Mouse (Mus musculus): ENCODE results near the gene 1700016C15Rik. TPM values are rescaled to one million over a fixed set of nuclear protein-coding genes. Genes with fewer than 3 reads are reported as not detected.

Gene 1700016C15Rik
- polyA plus RNA-seq, 1 experiment from 2014 or later: not detected

GRCm38 (mm10) chr1:177703147-177703807, 26.3 kb upstream of the 1700016C15Rik start:
- Histone ChIP-seq H3K27me3 (replicated peaks) (no peaks in the 10 kb centered on the region; the same call in 1 of the 2 replicates), H3K4me3 (0 out of 2 replicates have a peak overlapping the region, but pooled peaks have one; percentile 59), H3K4me1 (peaks cover 5% of the 10 kb centered on the region), H3K4me2 (peak overlapping the region; percentile 93), H3K36me3 (no peaks in the 10 kb centered on the region), H3K27ac (replicated peaks) (no peak overlapping the region), H3K9ac (no peak overlapping the region), H3K9me3 (no peaks in the 10 kb centered on the region)
- 41% methylated on average over 6 of the region's 6 CpGs for WGBS
- ATAC-seq (ENCODE audit: extremely low read depth, insufficient number of reproducible peaks, low FRiP score, low TSS enrichment): no peak

- Histone ChIP-seq H3K4me2 (no peak overlapping the region), H3K9me3 (peaks cover 7% of the 10 kb centered on the region; the same call in 1 of the 2 replicates), H3K36me3 (no peaks in the 10 kb centered on the region), H3K4me3 (no peak overlapping the region), H3K4me1 (peaks cover 14% of the 10 kb centered on the region), H3K27me3 (replicated peaks) (no peaks in the 10 kb centered on the region; the same call in 1 of the 2 replicates), H3K9ac (no peak overlapping the region), H3K27ac (replicated peaks) (no peak overlapping the region)
- WGBS: 43% methylated on average over 2 of the region's 2 CpGs
- no peak for ATAC-seq (ENCODE audit: extremely low read depth, insufficient number of reproducible peaks, low FRiP score, low TSS enrichment)
These were observed 24.4 kb upstream of the 1700016C15Rik start for GRCm38 (mm10) chr1:177705204-177705603.

GRCm38 (mm10) chr1:177707571-177707970, 22.0 kb upstream of the 1700016C15Rik start:
- Histone ChIP-seq H3K4me1 (peaks cover 10% of the 10 kb centered on the region), H3K4me3 (no peak overlapping the region), H3K27me3 (replicated peaks) (no peaks in the 10 kb centered on the region; the same call in 1 of the 2 replicates), H3K36me3 (no peaks in the 10 kb centered on the region), H3K4me2 (no peak overlapping the region), H3K27ac (replicated peaks) (no peak overlapping the region), H3K9ac (no peak overlapping the region), H3K9me3 (peaks cover 7% of the 10 kb centered on the region; the same call in 1 of the 2 replicates)
- ATAC-seq (ENCODE audit: extremely low read depth, insufficient number of reproducible peaks, low FRiP score, low TSS enrichment): no peak
- WGBS: 85% methylated on average over 1 of the region's 1 CpGs

GRCm38 (mm10) chr1:177708583-177709055, 21.0 kb upstream of the 1700016C15Rik start:
- Histone ChIP-seq H3K27ac (replicated peaks) (peak overlapping the region; percentile 64), H3K9ac (no peak overlapping the region), H3K9me3 (peaks cover 7% of the 10 kb centered on the region; the same call in 1 of the 2 replicates), H3K27me3 (replicated peaks) (no peaks in the 10 kb centered on the region; the same call in 1 of the 2 replicates), H3K4me1 (peaks cover 10% of the 10 kb centered on the region), H3K4me2 (no peak overlapping the region), H3K36me3 (no peaks in the 10 kb centered on the region), H3K4me3 (no peak overlapping the region)
- no peak for ATAC-seq (ENCODE audit: extremely low read depth, insufficient number of reproducible peaks, low FRiP score, low TSS enrichment)
- 39% methylated on average over 4 of the region's 4 CpGs for WGBS

- H3K4me2 ChIP-seq: no peak overlapping the region
- peaks cover 7% of the 10 kb centered on the region; the same call in 1 of the 2 replicates for H3K9me3 ChIP-seq
- no peak for ATAC-seq (ENCODE audit: extremely low read depth, insufficient number of reproducible peaks, low FRiP score, low TSS enrichment)
- no peaks in the 10 kb centered on the region for H3K27me3 ChIP-seq (replicated peaks)
- H3K9ac ChIP-seq: no peak overlapping the region
- WGBS: 70% methylated on average over 2 of the region's 2 CpGs
- H3K27ac ChIP-seq (replicated peaks): no peak overlapping the region
- H3K4me3 ChIP-seq: no peak overlapping the region
- peaks cover 10% of the 10 kb centered on the region for H3K4me1 ChIP-seq
- H3K36me3 ChIP-seq: no peaks in the 10 kb centered on the region
These were observed 18.6 kb upstream of the 1700016C15Rik start for GRCm38 (mm10) chr1:177711000-177711399.

- H3K9ac ChIP-seq: no peak overlapping the region
- H3K36me3 ChIP-seq: no peaks in the 10 kb centered on the region
- 38% methylated on average over 2 of the region's 2 CpGs for WGBS
- no peak overlapping the region for H3K27ac ChIP-seq (replicated peaks)
- no peak overlapping the region for H3K4me2 ChIP-seq
- no peak overlapping the region for H3K4me3 ChIP-seq
- H3K4me1 ChIP-seq: peaks cover 10% of the 10 kb centered on the region
- no peaks in the 10 kb centered on the region for H3K27me3 ChIP-seq (replicated peaks)
- H3K9me3 ChIP-seq: peaks cover 7% of the 10 kb centered on the region; the same call in 1 of the 2 replicates
- ATAC-seq (ENCODE audit: extremely low read depth, insufficient number of reproducible peaks, low FRiP score, low TSS enrichment): no peak
These were observed 18.2 kb upstream of the 1700016C15Rik start for GRCm38 (mm10) chr1:177711418-177711817.

GRCm38 (mm10) chr1:177713635-177714396, 15.8 kb upstream of the 1700016C15Rik start:
- Histone ChIP-seq H3K4me2 (no peak overlapping the region), H3K27me3 (replicated peaks) (no peaks in the 10 kb centered on the region), H3K4me1 (peaks cover 16% of the 10 kb centered on the region), H3K36me3 (no peaks in the 10 kb centered on the region), H3K9me3 (peaks cover 7% of the 10 kb centered on the region; the same call in 1 of the 2 replicates), H3K9ac (no peak overlapping the region), H3K4me3 (no peak overlapping the region), H3K27ac (replicated peaks) (no peak overlapping the region)
- WGBS: 75% methylated on average over 3 of the region's 3 CpGs
- ATAC-seq (ENCODE audit: extremely low read depth, insufficient number of reproducible peaks, low FRiP score, low TSS enrichment): no peak

- H3K27me3 ChIP-seq (replicated peaks): no peaks in the 10 kb centered on the region
- no peak overlapping the region for H3K4me3 ChIP-seq
- no peak overlapping the region for H3K27ac ChIP-seq (replicated peaks)
- no peak overlapping the region for H3K9ac ChIP-seq
- no peak for ATAC-seq (ENCODE audit: extremely low read depth, insufficient number of reproducible peaks, low FRiP score, low TSS enrichment)
- H3K4me2 ChIP-seq: no peak overlapping the region
- WGBS: 84% methylated on average over 5 of the region's 5 CpGs
- peaks cover 13% of the 10 kb centered on the region for H3K4me1 ChIP-seq
- no peaks in the 10 kb centered on the region for H3K36me3 ChIP-seq
- H3K9me3 ChIP-seq: peaks cover 7% of the 10 kb centered on the region; the same call in 1 of the 2 replicates
These were observed 15.1 kb upstream of the 1700016C15Rik start for GRCm38 (mm10) chr1:177714397-177715012.

- no peak for ATAC-seq (ENCODE audit: extremely low read depth, insufficient number of reproducible peaks, low FRiP score, low TSS enrichment)
- Histone ChIP-seq H3K9me3 (no peaks in the 10 kb centered on the region), H3K4me3 (no peak overlapping the region), H3K27ac (replicated peaks) (no peak overlapping the region), H3K4me1 (peaks cover 13% of the 10 kb centered on the region), H3K9ac (no peak overlapping the region), H3K4me2 (no peak overlapping the region), H3K27me3 (replicated peaks) (no peaks in the 10 kb centered on the region), H3K36me3 (no peaks in the 10 kb centered on the region)
- 59% methylated on average over 3 of the region's 3 CpGs for WGBS
These were observed 13.2 kb upstream of the 1700016C15Rik start for GRCm38 (mm10) chr1:177716448-177716847.

- peaks cover 13% of the 10 kb centered on the region for H3K4me1 ChIP-seq
- no peak for ATAC-seq (ENCODE audit: extremely low read depth, insufficient number of reproducible peaks, low FRiP score, low TSS enrichment)
- no peaks in the 10 kb centered on the region for H3K36me3 ChIP-seq
- H3K9ac ChIP-seq: no peak overlapping the region
- WGBS: 46% methylated on average over 7 of the region's 7 CpGs
- no peak overlapping the region for H3K4me3 ChIP-seq
- H3K4me2 ChIP-seq: no peak overlapping the region
- H3K9me3 ChIP-seq: no peaks in the 10 kb centered on the region
- no peaks in the 10 kb centered on the region for H3K27me3 ChIP-seq (replicated peaks)
- no peak overlapping the region for H3K27ac ChIP-seq (replicated peaks)
These were observed 12.4 kb upstream of the 1700016C15Rik start for GRCm38 (mm10) chr1:177717057-177717835.

Measured in heart, embryonic 13.5 days (tissue).